Comparison of ENCODE assay signal across 14 mouse cellular contexts in genomic region chr10:45471321-45471720, GRCm38 (mm10). TPM values are rescaled to one million over a fixed set of nuclear protein-coding genes. Genes with fewer than 3 reads are reported as not detected.
DNase-seq lines count a peak whose midpoint lies in the region; ATAC-seq and TF ChIP-seq lines count a peak whose summit lies in the region.
"Had no signal": no experiment of that assay in that cellular context is flagged by ENCODE, and none has a peak within 500 bp of the region (broad histone marks: within the 10 kb centered on the region; RNA-seq: fewer than 3 reads in every experiment).

No protein-coding gene starts in this region.

- TF ChIP-seq POLR2A in brain, embryonic 14.5 days (IDR thresholded peaks at IDR 0.05; ENCODE audit: borderline replicate concordance, extremely low read depth, insufficient read depth, insufficient read length, poor library complexity, severe bottlenecking), result no peak

- no peak for ATAC-seq in heart, embryonic 16.5 days (replicated peaks; ENCODE audit: extremely low read depth, insufficient read depth, low FRiP score)
- no peak for ATAC-seq in embryonic facial prominence, embryonic 12.5 days (ENCODE audit: insufficient number of reproducible peaks, insufficient read depth, low FRiP score, low TSS enrichment)
- ATAC-seq in liver, embryonic 12.5 days, result no peak

- no peak overlapping the region for H3K9ac ChIP-seq in heart, embryonic 16.5 days (ENCODE audit: low read length)
- no peak overlapping the region for H3K9ac ChIP-seq in embryonic facial prominence, embryonic 12.5 days
- H3K9ac ChIP-seq in liver, embryonic 12.5 days, result peak overlapping the region; percentile 35; the same call in 1 of the 2 replicates
- H3K9ac ChIP-seq: stomach, embryonic 15.5 days had no signal

- H3K4me3 ChIP-seq in heart, embryonic 16.5 days (ENCODE audit: low read length), result no peak overlapping the region
- H3K4me3 ChIP-seq in embryonic facial prominence, embryonic 12.5 days, result no peak overlapping the region
- H3K4me3 ChIP-seq in liver, embryonic 12.5 days, result no peak overlapping the region
- H3K4me3 ChIP-seq in left cerebral cortex, adult 2 months, result no peak overlapping the region
- H3K4me3 ChIP-seq: stomach, embryonic 15.5 days had no signal

- intact Hi-C loops in left cerebral cortex, adult 2 months (cut with DNase I), result no loop called here

- H3K27me3 ChIP-seq in heart, embryonic 16.5 days (ENCODE audit: control insufficient read depth, insufficient read depth, low read length), result 0 out of 2 replicates have a peak, but pooled peaks cover 4% of the 10 kb centered on the region
- no peaks in the 10 kb centered on the region for H3K27me3 ChIP-seq in embryonic facial prominence, embryonic 12.5 days
- H3K27me3 ChIP-seq in liver, embryonic 12.5 days (replicated peaks), result no peaks in the 10 kb centered on the region

- H3K4me2 ChIP-seq in heart, embryonic 16.5 days (ENCODE audit: low read depth, low read length), result peak overlapping the region; percentile 53; the same call in 1 of the 2 replicates
- peak overlapping the region; percentile 45 for H3K4me2 ChIP-seq in embryonic facial prominence, embryonic 12.5 days (replicated peaks)
- H3K4me2 ChIP-seq in liver, embryonic 12.5 days, result peak overlapping the region; percentile 86
- H3K4me2 ChIP-seq: stomach, embryonic 15.5 days had no signal

- H3K9me3 ChIP-seq in heart, embryonic 16.5 days (replicated peaks; ENCODE audit: control insufficient read depth, low read length), result no peaks in the 10 kb centered on the region
- no peaks in the 10 kb centered on the region for H3K9me3 ChIP-seq in embryonic facial prominence, embryonic 12.5 days
- no peaks in the 10 kb centered on the region for H3K9me3 ChIP-seq in liver, embryonic 12.5 days (replicated peaks)
- H3K9me3 ChIP-seq: stomach, embryonic 15.5 days had no signal

- no peak for TF ChIP-seq CTCF in brain, embryonic 14.5 days (IDR thresholded peaks at IDR 0.05; ENCODE audit: borderline replicate concordance, extremely low read depth, insufficient read depth, insufficient read length)
- TF ChIP-seq CTCF in left cerebral cortex, adult 2 months (IDR thresholded peaks at IDR 0.05), result no peak

- 0 out of 2 replicates have a peak, but pooled peaks cover 3% of the 10 kb centered on the region for H3K4me1 ChIP-seq in heart, embryonic 16.5 days (ENCODE audit: control insufficient read depth, insufficient read depth, low read length)
- H3K4me1 ChIP-seq in embryonic facial prominence, embryonic 12.5 days, result peaks cover 8% of the 10 kb centered on the region; the same call in 1 of the 2 replicates
- H3K4me1 ChIP-seq in liver, embryonic 12.5 days, result peaks cover 48% of the 10 kb centered on the region

- no peaks in the 10 kb centered on the region for H3K36me3 ChIP-seq in heart, embryonic 16.5 days (ENCODE audit: control insufficient read depth, insufficient read depth)
- H3K36me3 ChIP-seq in embryonic facial prominence, embryonic 12.5 days, result no peaks in the 10 kb centered on the region
- no peaks in the 10 kb centered on the region for H3K36me3 ChIP-seq in liver, embryonic 12.5 days
- H3K36me3 ChIP-seq: stomach, embryonic 15.5 days had no signal

- 42% methylated on average over 3 of the region's 3 CpGs for WGBS in heart, embryonic 16.5 days
- WGBS in embryonic facial prominence, embryonic 12.5 days, result 19% methylated on average over 3 of the region's 3 CpGs
- 13% methylated on average over 3 of the region's 3 CpGs for WGBS in liver, embryonic 12.5 days (ENCODE audit: insufficient replicate concordance)

- no peak for DNase-seq in heart, adult 8-10 months (ENCODE audit: low spot score)
- peak; percentile 19 for DNase-seq in brain, embryonic 14.5 days (ENCODE audit: low read depth)
- no peak for DNase-seq in yolk sac, embryonic 10.5 days (ENCODE audit: low spot score)
- DNase-seq in layer of hippocampus, postnatal 10 days (ENCODE audit: low spot score in 2 of 2), result no peak
- DNase-seq in left cerebral cortex, adult 2 months (ENCODE audit: extremely low spot score in 1 of 2, low spot score in 2 of 2), result no peak
- DNase-seq: adrenal gland, postnatal 36 days; cerebellum, adult 9-10 months; kidney, postnatal 36 days; lung, postnatal 36 days had no signal

- H3K27ac ChIP-seq in heart, embryonic 16.5 days (ENCODE audit: low read length), result no peak overlapping the region
- H3K27ac ChIP-seq in embryonic facial prominence, embryonic 12.5 days, result no peak overlapping the region
- H3K27ac ChIP-seq in liver, embryonic 12.5 days, result peak overlapping the region; percentile 58; the same call in 1 of the 2 replicates
- no peak overlapping the region for H3K27ac ChIP-seq in left cerebral cortex, adult 2 months
- H3K27ac ChIP-seq: stomach, embryonic 15.5 days had no signal

RNA-seq across cellular contexts. Expression of gene Lin28b, which starts 14.9 kb away (rescaled TPM):
- 2.7 and 3.6 TPM in 2 replicates for polyA plus RNA-seq in heart, embryonic 16.5 days (2015; fragmentation: Nextera tagmentation; extraction: Ambion mirVana)
- under 1 TPM; 0.17 to 0.31 (median 0.26) TPM for total RNA-seq in heart, adult 8-10 months (2022)
- polyA plus RNA-seq in brain, embryonic 14.5 days (2012; rRNA removed), result 13.4 and 15.1 TPM in 2 replicates
- polyA plus RNA-seq in embryonic facial prominence, embryonic 12.5 days (2016; fragmentation: Nextera tagmentation; extraction: Ambion mirVana), result 6.3 and 7.2 TPM in 2 replicates
- polyA plus RNA-seq in liver, embryonic 12.5 days (2016; fragmentation: Nextera tagmentation; extraction: Ambion mirVana), result 19.4 and 19.8 TPM in 2 replicates
- total RNA-seq in layer of hippocampus, postnatal 10 days (2021), result 1 to 10 TPM; 1.3 to 1.7 TPM
- 1 to 10 TPM; 5.2 to 5.8 TPM for total RNA-seq in left cerebral cortex, adult 2 months (2021)
- total RNA-seq: gastrocnemius, adult 8-10 months had no signal
